Mouse (Mus musculus) heart, adult 2 months (tissue): ENCODE measurements around the gene Nav1.

ENCODE experiments used
- CTCF ChIP-seq: fragments of 200-600 bp; IDR thresholded peaks from 2 replicates; pipeline ENCODE4 v1.8.1; 2022; ENCODE audit warnings: antibody characterized with exemption, mild to moderate bottlenecking, moderate library complexity
- EP300 ChIP-seq: fragments of 200-500 bp; IDR thresholded peaks from 2 replicates; pipeline ENCODE4 v1.6.1; 2011; ENCODE audit warnings: low read depth, low read length, control low read depth; ENCODE audit not compliant: insufficient read depth
- POLR2A ChIP-seq: fragments of 200-500 bp; IDR thresholded peaks from 2 replicates; pipeline ENCODE4 v1.6.1; 2011; ENCODE audit warnings: mild to moderate bottlenecking, low read depth, low read length, control low read depth; ENCODE audit not compliant: insufficient read depth

DNA sequence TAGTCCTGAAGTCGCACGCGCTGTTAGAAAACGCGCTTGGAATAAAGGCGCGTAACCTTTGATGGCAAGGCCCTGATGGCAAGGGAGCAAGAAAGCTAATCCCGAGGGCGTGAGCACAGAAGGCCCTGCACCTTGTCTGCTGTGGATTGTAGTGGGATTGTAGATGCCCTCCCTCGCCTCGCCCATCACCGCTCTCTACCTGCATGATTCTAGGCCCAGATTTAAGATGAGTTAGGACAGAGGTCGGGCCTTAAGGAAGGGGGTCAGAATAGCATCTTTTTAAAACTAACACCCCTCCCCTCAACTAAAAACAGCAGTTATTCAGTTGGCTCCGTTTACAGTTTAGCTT lies 176.5 kb downstream of the Nav1 start:
- TF ChIP-seq POLR2A (no peak), EP300 (no peak), CTCF (no peak)
